In the genomic region with DNA sequence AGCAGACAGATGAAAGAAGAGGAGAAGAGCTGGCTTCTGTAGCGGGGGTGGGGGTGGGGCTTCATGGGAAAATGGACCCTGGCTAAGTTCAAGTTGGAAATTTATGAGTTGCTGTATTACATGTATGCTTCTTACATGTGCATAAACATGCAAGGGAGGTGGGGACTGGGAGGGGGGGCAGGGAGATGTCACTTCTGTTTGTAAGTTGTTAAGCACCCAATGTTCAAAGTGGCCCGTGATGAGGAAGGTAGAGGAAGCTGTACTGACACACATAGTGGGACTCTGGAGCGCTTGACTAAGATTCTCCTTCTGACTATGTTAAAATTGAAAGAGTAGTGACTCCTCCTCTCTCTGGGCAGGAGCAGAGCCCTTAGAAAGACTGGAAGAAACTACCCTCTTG, we compare ENCODE assay signal across 14 mouse cellular contexts.
"Had no signal": no experiment of that assay in that cellular context is flagged by ENCODE, and none has a peak within 500 bp of the region (broad histone marks: within the 10 kb centered on the region; RNA-seq: fewer than 3 reads in every experiment).

No protein-coding gene starts in this region.

- H3K27me3 ChIP-seq: midbrain, embryonic 15.5 days; neural tube, embryonic 12.5 days had no signal

- DNase-seq: lung, adult 18-20 months; lung, postnatal 10 days; lung, postnatal 4 days; right cerebral cortex, postnatal 14 days; spleen, adult 18-20 months; thymus, adult 18-20 months; thymus, postnatal 14 days had no signal

- H3K27ac ChIP-seq: liver, embryonic 12.5 days; liver, embryonic 14.5 days; midbrain, embryonic 10.5 days; neural tube, embryonic 12.5 days had no signal

- H3K4me3 ChIP-seq: liver, embryonic 12.5 days; midbrain, embryonic 10.5 days; midbrain, embryonic 15.5 days; myocyte; neural tube, embryonic 12.5 days had no signal

- H3K9ac ChIP-seq: liver, embryonic 12.5 days; liver, embryonic 14.5 days; lung, embryonic 14.5 days; midbrain, embryonic 15.5 days; neural tube, embryonic 12.5 days had no signal

- H3K9me3 ChIP-seq: liver, embryonic 12.5 days; midbrain, embryonic 10.5 days; midbrain, embryonic 15.5 days; neural tube, embryonic 12.5 days had no signal

- H3K4me2 ChIP-seq: liver, embryonic 12.5 days; lung, embryonic 14.5 days; midbrain, embryonic 15.5 days; neural tube, embryonic 12.5 days had no signal

- H3K36me3 ChIP-seq: liver, embryonic 12.5 days; midbrain, embryonic 10.5 days; midbrain, embryonic 15.5 days; neural tube, embryonic 12.5 days had no signal

- ATAC-seq: liver, embryonic 12.5 days; midbrain, embryonic 15.5 days had no signal
